Mouse (Mus musculus) spleen, adult 2 months (tissue): Measurements from ENCODE around the gene Rmnd5a.

Experiments used
- CTCF ChIP-seq: fragments of 200-500 bp; IDR thresholded peaks from 2 replicates; pipeline ENCODE4 v1.5.1; 2011; ENCODE audit warnings: mild to moderate bottlenecking, inconsistent platforms; ENCODE audit not compliant: insufficient read depth, insufficient read length, insufficient replicate concordance; ENCODE audit errors: extremely low read depth
- POLR2A ChIP-seq: fragments of 200-500 bp; IDR thresholded peaks from 2 replicates; pipeline ENCODE4 v1.6.1; 2011; ENCODE audit warnings: low read depth, low read length, inconsistent platforms

- TF ChIP-seq CTCF (no peak), POLR2A (no peak)
Measured at GRCm38 (mm10) chr6:71418874-71419273, 21.6 kb downstream of the Rmnd5a start.
